Mouse (Mus musculus): ENCODE results near the gene 1110032F04Rik.
"Not testable (repeated sequence)": the region's sequence is repeated elsewhere in the genome, so short reads cannot be mapped to it uniquely, and the experiment has no call there.

1110032F04Rik gene

DNA sequence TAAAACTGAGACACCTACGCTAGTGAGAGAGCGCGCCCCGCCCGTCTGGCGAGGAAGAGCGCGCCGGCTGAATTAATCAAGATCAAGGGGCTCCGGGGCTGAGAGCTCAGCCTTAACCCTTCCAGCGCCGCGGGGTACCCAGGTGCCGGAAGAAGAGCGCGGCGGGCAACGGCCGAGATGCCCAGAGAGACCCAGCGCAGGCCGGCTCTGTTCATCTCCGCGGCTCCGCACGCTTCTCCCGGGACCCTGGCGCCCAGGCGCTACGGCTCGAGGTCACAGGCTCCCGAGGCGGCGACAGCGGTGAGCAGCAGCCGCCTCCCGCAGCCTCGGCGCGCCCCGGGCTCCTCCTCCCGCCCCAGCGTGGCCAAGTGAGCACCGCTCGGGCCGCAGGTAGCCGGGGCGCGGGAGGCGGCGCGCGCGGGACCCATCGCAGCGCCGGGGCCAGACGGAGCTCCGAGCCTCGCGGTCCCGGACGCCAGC lies at the start of gene 1110032F04Rik:
1110032F04Rik (plus strand) TSS at position 376 of the 480 bp plus-strand sequence.
- DNase-seq (ENCODE audit: extremely low read depth, insufficient read length, low spot score): no peak

- DNase-seq (ENCODE audit: extremely low read depth, insufficient read length, low spot score): no peak
Measured at GRCm38 (mm10) chr3:68821406-68821805, 48.0 kb upstream of the 1110032F04Rik start.

DNA sequence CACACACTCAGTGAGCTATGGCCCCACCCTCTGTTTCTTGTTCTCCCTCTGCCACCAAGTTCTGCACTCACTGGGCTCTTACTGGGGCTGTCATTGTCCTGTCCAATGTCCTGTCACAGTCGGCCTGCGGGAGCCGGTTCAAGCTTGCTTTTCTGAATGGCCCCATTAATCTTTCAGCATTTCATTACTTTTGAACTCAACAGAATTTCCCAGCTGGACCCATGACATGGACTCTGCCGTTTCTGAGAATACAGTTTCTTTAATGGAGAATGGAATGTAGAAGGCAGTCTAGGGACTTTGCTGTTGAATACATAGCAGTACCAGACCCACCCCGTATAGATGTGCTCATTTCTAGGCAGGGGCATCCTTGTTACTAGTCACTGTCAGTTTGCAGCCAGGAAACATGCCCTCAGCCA lies 47.5 kb upstream of the 1110032F04Rik start:
- no peak for DNase-seq (ENCODE audit: extremely low read depth, insufficient read length, low spot score)

GRCm38 (mm10) chr3:68823876-68824764 lies 45.3 kb upstream of the 1110032F04Rik start:
- DNase-seq (ENCODE audit: extremely low read depth, insufficient read length, low spot score): no peak

DNA sequence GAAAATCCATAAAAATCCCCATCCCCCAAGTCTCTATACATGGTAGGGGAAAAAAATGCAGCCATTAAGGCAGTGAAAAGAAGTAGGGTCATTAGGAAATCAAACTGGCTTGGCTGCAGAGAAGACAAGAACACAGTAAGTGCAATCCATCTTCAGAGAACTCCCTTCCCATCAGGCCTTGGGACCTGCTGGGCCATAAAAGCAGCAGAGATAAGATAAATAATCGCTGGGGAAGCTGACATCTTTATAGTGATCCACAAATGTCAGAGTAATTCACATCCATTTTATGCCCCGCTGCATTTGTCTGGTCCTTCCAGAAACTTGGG lies 44.7 kb upstream of the 1110032F04Rik start:
- DNase-seq (ENCODE audit: extremely low read depth, insufficient read length, low spot score): no peak

GRCm38 (mm10) chr3:68825151-68825550 lies 44.2 kb upstream of the 1110032F04Rik start:
- no peak for DNase-seq (ENCODE audit: extremely low read depth, insufficient read length, low spot score)

DNA sequence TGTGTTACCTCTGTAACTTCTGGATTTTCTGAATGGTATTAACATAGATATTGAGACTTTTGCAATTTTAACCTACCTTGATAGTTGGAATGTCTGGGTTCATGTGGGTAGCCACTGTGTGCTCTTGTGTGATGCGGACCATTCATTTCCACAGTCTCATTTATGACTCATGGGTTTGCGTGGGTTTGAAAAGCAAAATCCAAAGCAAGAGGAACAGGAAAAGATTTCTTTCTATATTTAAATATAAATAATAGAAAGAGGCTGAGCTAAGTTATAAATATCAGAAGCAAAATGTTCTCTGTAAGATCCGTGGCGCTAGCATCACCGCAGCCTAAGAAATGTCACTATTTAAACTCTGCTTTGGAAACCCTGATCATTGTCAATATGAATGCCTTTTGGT lies 41.7 kb upstream of the 1110032F04Rik start:
- DNase-seq (ENCODE audit: extremely low read depth, insufficient read length, low spot score): no peak

- DNase-seq (ENCODE audit: extremely low read depth, insufficient read length, low spot score): no peak
Measured at GRCm38 (mm10) chr3:68829944-68830343, 39.4 kb upstream of the 1110032F04Rik start.

DNA sequence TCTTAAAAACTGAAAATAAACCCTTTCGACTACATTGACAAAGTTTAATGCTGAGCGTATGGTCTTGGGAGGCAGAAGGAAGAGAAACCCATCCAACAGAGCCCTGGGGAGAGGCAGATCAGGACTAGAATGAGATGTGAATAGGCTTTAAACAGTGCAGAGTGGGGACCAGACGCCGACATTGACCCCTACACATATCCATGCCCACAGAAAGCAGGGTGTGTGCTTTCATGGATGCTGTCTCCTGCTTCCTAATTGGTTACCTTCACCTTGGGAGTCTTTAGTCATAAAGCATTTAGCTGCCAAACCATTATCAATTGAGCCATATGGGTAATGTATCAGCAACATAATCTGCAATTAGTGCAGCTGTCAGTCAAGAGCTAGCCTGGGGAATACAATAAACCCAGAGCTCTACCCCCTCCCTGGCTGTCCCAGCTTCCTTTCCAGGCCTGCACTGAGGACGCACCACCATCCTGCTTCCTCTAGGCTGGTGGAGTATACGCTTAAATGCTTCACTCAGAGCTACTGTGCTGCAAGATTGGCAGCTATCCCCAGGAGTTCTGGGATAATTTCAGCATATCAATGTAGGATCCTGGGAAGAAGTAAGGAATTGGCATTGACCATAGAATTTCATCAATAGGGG lies 32.4 kb upstream of the 1110032F04Rik start:
- no peak for DNase-seq (ENCODE audit: extremely low read depth, insufficient read length, low spot score)

GRCm38 (mm10) chr3:68840206-68840605 lies 29.2 kb upstream of the 1110032F04Rik start:
- DNase-seq (ENCODE audit: extremely low read depth, insufficient read length, low spot score): no peak

DNA sequence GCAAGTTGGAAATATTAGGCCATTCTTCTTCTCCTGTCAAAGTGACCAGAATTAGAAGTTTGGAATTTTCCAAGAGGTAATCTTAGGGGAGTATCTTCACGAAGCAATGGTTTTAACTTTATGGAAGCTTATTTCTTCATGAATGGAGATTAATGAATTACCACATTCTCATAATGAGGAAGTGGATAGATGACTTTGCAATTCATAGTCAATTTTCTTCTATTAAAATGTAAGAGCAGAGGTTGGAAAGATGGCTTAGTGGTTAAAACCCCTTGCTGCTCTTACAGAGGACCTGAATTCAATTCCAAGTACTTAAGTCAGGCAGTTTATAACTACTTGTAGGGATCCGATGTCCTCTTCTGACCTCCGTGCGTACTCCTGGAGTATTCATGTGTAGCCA lies 25.4 kb upstream of the 1110032F04Rik start:
- no peak for DNase-seq (ENCODE audit: extremely low read depth, insufficient read length, low spot score)

DNA sequence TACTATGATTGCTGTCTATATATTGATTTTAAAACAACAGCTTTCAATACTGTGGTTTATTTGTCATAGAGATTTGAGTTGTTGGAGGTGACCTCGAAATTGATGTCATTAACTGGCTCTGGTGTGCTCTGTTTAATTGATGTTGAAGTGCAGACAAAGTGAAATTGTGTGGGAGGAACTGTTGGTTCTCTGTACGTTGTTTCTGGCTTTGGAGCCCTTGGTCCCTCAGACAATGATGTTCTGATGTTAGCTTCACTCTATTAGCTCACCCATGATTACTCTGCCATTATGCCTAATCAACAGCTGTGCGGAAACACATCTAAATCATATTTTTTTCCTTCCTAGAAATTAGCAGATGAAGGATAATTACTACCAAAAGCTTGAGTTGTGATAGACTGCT lies 21.1 kb upstream of the 1110032F04Rik start:
- no peak for DNase-seq (ENCODE audit: extremely low read depth, insufficient read length, low spot score)

GRCm38 (mm10) chr3:68852414-68852813 lies 17.0 kb upstream of the 1110032F04Rik start:
- DNase-seq (ENCODE audit: extremely low read depth, insufficient read length, low spot score): no peak

DNA sequence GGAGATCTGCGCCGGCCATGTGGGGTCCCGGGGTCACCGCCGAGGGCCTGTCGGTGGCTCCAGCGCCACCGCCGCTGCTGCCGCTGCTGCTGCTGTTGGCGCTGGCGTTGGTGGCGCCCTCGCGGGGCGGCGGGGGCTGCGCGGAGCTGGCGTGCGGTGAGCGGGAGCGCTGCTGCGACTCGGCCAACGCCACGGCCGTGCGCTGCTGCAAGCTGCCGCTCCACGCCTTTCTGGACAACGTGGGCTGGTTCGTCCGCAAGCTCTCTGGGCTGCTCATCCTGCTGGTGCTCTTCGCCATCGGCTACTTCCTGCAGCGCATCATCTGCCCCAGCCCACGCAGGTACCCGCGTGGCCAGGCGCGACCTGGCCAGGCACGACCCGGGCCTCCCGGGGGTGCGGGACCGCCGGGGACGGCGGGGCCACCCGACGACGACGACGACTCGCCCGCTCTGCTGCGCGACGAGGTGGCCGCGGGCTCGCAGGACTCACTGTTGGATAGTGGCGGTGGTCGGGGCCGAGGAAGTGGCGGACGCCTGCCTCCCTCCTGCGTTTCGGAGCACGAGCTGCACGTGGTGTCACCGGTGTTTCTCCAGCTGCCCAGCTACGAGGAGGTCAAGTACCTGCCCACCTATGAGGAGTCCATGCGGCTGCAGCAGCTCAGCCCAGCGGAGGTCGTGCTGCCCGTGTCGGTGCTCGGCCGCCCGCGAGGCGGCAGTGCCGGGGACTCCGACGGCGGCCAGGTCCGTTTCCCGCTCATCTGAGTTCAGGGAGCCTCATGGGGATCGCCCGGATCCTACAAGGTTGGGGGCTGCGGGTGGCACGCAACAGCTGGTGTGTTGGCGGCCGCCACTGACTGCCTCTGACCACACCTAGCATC lies 543 bp downstream of the 1110032F04Rik start:
- peak; percentile 10 for DNase-seq (ENCODE audit: extremely low read depth, insufficient read length, low spot score)

DNA sequence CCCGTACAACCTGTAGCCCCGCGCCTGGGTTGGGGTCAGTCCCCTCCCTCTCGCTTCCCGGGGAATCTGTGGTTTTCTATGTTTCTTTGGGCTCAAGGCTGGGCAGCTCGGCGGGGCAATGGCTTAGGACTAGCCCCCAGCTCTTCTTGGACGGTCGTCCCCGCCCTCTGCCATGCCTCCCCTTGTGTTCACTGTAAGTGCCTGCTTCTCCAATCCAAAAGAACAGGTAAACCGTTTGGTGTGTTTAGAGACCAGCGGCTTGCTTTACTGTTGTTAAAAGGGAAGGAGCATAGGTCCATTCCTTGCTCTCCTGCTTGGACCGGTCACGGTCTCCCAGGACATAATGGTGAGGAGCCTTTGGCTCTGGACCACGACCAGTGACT lies 1.2 kb downstream of the 1110032F04Rik start:
- no peak for DNase-seq (ENCODE audit: extremely low read depth, insufficient read length, low spot score)

GRCm38 (mm10) chr3:68874079-68874478 lies 4.7 kb downstream of the 1110032F04Rik start:
- no peak for DNase-seq (ENCODE audit: extremely low read depth, insufficient read length, low spot score)

DNA sequence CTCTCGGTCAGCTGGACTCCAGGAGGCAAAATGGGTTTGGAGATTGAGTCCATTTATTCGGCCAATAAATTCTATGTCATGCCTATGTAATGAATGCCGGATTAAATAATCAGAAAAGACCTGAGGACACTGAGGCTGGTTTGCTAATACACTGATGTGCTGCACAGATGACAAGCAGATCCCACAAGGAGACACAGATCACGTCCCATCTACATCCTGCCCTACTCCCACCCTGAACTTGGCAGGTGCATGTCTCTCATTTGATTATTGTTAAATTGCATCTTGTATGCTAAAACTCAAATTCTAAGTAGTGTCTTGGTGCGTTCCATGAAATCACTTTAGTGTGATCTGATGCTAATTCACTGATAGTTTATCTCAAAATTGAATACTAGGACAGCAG lies 17.5 kb downstream of the 1110032F04Rik start:
- no peak for DNase-seq (ENCODE audit: extremely low read depth, insufficient read length, low spot score)

DNA sequence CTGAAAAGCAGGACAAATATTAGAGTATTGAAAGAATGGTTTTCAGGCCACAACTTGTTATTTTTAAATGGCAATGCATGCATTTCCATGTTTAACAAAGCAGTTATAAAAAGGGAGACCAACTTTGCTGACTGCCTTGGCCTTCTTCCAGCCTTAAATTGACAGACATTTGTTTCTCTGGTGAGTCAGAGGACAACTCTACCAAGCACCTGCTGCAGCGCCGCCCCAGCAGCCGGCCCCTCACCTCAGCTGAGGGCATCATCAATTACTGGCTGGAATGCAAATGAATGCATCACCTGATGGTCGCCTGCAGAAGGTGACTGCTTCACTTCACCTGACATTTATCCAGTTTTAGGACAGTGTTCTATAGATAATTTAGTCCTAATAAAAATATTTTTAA lies 26.0 kb downstream of the 1110032F04Rik start:
- no peak for DNase-seq (ENCODE audit: extremely low read depth, insufficient read length, low spot score)

- DNase-seq (ENCODE audit: extremely low read depth, insufficient read length, low spot score): no peak
Measured at GRCm38 (mm10) chr3:68897154-68897553, 27.8 kb downstream of the 1110032F04Rik start.

- DNase-seq (ENCODE audit: extremely low read depth, insufficient read length, low spot score): not testable (repeated sequence)
Measured at GRCm38 (mm10) chr3:68902636-68903035, 33.2 kb downstream of the 1110032F04Rik start.

All from 3134 (cell line).